Mouse (Mus musculus): ENCODE results near the gene Kel.

The Kel gene

DNA sequence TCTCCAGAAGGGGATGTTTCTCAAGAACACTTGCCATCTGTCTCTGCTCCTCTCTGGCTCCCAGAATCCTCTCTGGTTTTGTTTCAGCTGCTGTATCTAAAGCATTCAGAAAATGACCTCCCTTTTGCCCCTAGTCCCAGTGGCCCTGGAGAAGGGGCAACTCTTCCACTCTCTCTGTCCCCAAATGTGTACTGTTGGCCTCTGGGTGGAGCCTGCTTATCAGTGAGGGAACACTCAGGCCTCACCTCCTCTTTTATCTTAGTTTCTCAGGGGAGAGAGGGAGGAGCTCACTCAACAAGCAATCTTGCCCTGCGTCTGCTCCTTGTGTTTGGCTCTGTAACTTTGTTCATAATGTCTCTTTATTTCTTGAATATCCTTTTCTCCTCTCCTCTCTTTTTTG, at the start of gene Kel:
Kel (minus strand) TSS at position 217 of the 400 bp plus-strand sequence.
- no peak for DNase-seq (ENCODE audit: low read depth)

DNA sequence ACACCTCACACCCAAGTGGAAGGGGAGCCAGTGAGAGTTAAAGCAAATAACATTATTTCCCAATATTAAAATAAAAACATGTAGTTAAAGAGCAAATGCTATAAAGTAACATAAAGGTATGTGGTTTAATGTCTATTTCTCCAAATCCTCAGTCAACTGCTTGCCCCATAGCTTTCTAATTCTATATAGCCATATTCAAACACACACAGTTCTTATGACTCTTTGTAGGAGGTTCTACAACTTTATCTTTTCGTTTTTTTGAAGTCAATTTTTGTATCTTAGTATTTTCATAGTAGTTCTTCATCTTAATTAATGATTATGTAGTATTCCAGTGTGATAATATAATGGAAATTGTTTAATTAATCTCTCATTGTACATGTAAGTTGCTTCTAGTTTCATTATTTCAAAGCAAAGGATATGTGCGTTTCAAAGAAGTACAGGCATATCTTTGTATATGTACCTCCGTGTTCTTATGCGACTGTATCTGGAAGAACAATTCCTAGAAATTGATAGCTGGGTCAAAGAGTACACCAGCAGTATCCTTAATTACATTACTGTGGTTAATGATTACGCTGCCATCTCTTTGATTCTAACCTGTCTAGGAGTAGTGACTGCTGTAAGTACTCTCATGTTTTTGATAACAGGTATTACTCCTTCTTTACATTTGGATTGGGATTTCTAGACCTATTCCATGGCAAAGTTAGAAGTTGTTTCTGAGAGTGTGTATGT, 40.7 kb upstream of the Kel start:
- no peak for DNase-seq (ENCODE audit: low read depth)

- no peak for DNase-seq (ENCODE audit: low read depth)
These were observed 37.0 kb upstream of the Kel start for GRCm38 (mm10) chr6:41741101-41741500.

DNA sequence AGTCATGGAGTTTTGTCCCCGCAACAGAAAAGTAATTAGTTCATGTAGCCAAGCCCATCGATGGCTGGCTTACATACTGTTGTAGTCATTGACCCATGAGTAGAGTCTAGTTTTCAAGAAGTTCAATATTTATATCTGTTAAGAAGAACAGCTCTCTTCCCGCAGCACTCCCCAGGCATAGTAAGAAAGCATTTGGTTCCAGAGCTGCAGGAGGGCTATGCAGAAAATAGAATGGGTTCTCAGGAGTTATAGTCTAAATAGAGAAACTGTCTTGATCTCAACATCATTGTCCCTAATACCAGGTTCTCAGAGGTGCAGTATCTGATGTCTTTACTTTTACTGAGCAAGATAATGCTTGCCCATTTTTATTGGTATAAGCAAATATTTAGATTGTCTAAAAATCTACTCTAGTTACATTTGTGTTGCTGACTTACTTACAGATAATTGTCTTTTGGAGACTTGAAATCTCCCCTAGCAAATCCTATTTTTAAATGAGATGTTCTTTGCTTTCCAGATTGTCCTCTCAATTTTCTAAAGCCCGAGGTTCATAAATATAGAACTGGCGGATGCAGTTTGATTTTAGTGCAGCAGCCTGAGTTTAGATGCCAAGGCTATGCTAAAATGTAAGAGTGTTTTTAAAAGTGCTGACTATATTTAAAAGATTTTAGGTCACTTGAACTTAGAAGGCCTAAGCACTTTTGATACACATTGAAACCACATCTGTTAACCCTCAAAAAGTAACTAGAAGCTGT, 30.8 kb upstream of the Kel start:
- no peak for DNase-seq (ENCODE audit: low read depth)

DNA sequence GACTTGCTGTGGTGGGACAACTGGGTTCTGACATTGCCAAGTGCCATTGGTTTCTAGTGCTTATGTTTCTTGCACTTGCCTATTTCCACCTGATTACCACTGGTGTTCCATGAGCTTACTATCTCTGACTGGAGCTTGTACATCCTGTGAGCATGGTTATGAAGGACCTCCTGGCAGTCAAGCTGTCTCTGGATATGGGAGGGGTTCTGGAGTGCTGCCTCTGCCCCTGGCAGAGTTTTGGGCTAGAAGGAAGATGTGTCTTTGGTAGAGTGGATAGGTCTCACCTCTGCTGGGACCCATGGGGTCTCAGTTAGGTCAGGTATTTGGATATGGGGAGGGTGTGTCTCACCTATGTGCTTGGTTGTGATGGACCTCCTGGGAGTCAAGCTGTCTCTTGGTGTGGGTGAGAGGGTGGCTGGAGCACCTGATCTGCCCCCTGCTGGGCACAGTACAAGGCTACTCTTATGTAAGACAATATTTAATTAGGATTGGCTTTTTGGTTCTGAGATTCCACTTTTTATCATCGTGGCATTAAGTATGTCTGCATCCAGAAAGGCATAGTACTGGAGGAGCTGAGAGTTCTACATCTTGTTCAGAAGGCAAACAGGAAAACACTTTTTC, 24.0 kb upstream of the Kel start:
- peak; percentile 52 for DNase-seq (ENCODE audit: low read depth)

DNA sequence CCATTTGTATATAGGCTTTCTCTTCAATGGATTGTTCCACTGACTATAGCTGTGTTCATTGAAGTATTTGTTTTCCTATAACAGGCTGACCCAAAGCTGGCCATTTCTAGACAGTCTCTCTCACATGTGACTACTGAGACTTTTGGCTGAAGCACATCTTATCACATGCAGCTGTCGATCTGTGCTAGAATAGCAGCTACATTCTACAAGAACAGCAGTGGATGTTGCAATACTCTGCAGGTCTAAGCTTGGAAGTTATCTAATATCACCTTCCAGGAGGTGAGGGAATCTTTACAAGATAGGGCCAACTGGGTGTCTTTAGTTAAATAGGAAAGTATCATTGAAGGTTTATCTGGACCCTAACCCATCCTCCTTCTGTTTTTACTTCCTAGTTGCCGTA, 17.3 kb upstream of the Kel start:
- DNase-seq (ENCODE audit: low read depth), result no peak

DNA sequence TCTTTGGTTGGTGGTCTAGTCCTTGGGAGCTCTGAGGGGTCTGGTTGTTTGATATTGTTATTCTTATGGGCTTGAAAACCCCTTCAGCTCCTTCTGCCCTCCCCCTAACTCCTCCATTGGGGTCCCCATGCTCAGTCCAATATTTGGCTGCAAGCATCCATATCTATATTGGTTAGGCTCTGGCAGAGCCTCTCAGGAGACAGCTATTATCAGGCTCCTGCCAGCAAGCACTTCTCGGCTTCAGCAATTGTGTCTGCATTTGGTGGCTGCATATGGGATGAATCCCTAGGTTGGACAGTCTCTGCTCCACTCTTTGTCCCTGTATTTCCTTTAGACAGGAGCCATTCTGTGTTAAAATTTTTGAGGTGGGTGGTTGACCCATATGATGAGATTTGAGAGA, 6.1 kb upstream of the Kel start:
- DNase-seq (ENCODE audit: low read depth), result no peak

- no peak for DNase-seq (ENCODE audit: low read depth)
These were observed 2.1 kb upstream of the Kel start for GRCm38 (mm10) chr6:41706275-41706674.

GRCm38 (mm10) chr6:41702928-41703327, 1.2 kb downstream of the Kel start:
- DNase-seq (ENCODE audit: low read depth), result peak; percentile 55

- no peak for DNase-seq (ENCODE audit: low read depth)
These were observed 2.9 kb downstream of the Kel start for GRCm38 (mm10) chr6:41701245-41701644.

DNA sequence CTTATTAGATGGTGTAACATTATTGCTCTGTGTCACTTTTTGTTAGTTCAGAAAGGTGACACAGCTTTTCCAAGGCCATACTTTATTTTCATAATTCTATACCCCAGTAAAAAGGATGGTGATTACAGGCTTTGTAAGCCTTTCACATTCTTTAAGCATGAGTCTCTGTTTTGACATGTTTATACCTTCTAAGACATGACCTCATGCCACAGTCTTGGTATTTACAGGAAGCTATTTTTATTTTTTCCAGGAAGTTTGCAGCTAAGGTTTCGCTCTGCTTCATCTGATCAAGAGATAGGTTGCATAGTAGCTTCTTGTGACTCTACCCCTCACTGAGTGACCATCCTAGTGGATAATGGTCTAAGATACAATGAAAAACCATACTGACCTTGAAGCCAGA, 9.7 kb downstream of the Kel start:
- DNase-seq (ENCODE audit: low read depth), result peak; percentile 7

GRCm38 (mm10) chr6:41692200-41692599, 11.9 kb downstream of the Kel start:
- no peak for DNase-seq (ENCODE audit: low read depth)

DNA sequence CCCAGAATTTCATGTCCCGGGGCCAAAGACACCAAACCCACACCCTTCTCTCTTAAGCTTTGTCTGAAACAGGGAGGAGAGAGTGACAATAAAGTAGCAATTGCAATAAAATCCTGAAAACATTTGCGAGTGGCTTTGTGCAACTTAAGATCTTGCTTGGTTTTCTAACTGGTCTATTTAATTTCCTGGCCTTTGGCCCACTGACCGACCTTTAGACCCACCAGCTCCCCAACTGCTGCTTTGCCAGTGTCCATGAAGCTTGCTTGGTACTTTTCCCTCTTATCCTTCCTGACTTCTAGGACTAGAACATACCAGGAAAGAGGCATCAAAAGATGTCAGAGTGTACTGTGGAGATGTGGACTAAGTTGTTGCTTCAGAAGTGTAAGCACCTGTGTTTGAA, 18.5 kb downstream of the Kel start:
- DNase-seq (ENCODE audit: low read depth), result no peak

GRCm38 (mm10) chr6:41684911-41685310, 19.2 kb downstream of the Kel start:
- no peak for DNase-seq (ENCODE audit: low read depth)

GRCm38 (mm10) chr6:41684131-41684530, 20.0 kb downstream of the Kel start, which contains the start of gene Llcfc1:
Gene Llcfc1, plus strand, starts transcription at chr6:41684431.
- no peak for DNase-seq (ENCODE audit: low read depth)

DNA sequence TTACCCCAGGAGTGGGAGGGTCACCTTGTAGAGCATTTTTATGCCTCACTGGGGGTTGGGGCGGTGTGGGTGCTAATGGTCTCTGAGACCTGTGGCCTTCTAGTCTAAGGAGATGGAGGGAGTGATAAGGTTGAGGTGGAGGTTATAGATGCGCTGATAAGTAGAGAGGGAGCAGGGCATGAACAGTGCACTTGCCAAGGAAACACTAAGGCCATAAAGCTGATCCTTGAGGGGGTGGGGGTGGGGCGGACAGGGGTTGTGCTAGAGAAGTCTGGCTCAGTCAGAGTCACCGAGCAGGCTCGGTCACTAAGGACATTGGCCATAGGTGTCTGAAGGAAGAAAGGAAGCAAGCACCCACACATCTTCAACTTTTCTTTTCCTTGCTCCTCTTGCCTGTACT, 22.5 kb downstream of the Kel start:
- no peak for DNase-seq (ENCODE audit: low read depth)

- DNase-seq (ENCODE audit: low read depth), result no peak
These were observed 23.5 kb downstream of the Kel start, which contains the start of gene Trpv5 for GRCm38 (mm10) chr6:41680669-41681068. Gene Trpv5, minus strand, starts transcription at chr6:41680769.

DNA sequence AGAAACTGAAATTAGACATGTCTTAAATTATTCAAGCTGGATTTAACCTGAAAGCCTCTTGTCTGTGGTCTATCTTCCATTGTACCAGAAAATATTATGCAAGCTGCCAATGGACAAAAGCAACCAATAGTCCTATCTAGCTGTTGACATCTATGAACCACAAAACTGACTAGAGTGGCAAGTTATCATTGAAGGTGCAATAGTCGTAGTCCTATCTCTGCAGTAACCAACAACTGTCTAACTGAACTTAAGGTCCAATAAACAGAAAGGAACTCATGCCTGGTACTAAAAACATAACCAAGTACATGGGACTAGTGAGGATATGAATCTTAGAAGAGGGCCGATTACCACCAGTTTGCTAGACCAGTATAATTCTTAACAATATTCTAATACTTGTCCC, 27.6 kb downstream of the Kel start:
- no peak for DNase-seq (ENCODE audit: low read depth)

GRCm38 (mm10) chr6:41662320-41662719, 41.8 kb downstream of the Kel start:
- DNase-seq (ENCODE audit: low read depth), result peak; percentile 43

DNA sequence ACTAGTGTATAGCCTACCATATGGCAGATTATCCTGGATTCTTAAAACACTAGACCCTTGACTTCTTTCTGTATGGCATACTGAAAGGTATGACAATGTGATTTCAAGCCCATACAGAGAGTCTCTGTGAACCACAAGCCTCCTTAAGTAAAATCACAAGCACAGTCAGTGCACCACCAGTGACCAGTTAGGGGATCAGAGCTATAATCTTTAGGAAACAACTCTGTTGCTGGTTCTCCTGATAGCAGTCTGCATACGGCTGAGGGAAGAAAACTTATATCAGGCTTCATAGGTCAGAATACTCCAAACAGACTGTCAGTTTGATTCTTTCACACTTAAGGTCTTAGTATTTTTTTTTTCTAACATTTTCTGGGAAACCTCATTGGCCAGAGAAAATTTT, 45.7 kb downstream of the Kel start:
- no peak for DNase-seq (ENCODE audit: low read depth)

DNA sequence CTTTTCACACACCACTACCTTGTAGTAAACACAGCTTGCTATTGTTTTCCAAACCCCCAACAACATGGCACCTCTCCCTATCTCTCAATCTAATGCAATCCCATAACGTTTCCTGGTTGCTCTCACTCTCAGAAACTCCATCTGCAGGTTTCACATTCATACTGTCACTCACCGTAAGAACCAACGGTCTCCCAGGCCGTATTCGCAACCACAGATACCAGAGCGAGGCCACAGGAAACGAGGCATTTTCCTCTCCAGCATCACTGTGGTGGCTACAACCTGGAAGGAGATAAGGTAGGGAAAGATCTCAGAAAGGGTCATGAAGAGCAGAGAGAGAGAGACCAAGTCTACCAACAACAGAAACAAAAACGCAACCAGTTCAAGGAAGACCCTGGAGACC, 49.5 kb downstream of the Kel start:
- peak; percentile 15 for DNase-seq (ENCODE audit: low read depth)

DNA sequence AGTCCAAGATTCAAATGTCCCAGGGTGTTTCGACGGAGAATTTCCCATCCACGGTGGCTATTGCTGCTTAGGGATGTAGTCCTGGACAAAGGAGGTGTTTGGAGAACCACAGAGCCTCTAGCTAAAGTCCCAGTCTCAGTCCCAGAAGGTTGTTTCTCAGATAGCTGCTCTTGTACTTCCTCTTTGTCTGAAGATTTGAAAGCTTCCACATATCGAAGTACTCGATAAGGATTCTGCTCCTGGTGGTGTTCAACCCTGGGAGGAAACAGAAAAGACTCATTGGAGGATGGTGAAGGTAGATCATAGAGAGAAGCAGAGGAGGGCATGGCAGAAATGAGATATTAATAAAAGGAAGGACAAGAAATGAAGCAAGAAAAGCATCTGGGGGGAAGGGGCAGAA, 51.0 kb downstream of the Kel start:
- DNase-seq (ENCODE audit: low read depth), result no peak

- DNase-seq (ENCODE audit: low read depth), result no peak
These were observed 57.5 kb downstream of the Kel start for GRCm38 (mm10) chr6:41646672-41647071.
